8 mouse cellular contexts compared by ENCODE assay signal in the genomic region with DNA sequence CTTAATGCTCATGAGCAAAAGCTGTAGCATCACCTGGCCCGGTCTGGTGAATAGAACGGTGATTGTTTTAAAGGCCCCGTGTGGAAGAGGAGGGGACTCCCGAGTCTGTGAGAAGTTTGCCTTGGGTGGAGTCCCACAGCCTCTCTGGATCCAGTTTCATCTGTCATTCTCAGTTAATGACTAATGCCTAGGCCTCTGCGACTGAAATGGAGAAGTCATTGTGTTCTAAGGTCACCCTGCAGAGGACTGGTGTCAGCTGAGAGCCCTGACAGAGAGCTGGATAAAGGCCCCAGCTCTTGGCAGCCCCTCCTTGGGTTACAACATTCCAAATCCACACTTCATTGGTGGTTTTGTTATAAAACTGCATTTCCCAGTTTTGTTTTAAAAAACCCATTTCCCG. TPM values are rescaled to one million over a fixed set of nuclear protein-coding genes. Genes with fewer than 3 reads are reported as not detected.
DNase-seq lines count a peak whose midpoint lies in the region; ATAC-seq and TF ChIP-seq lines count a peak whose summit lies in the region.

No protein-coding gene starts in this region.

- H3K27ac ChIP-seq in ES-E14 (ENCODE audit: insufficient read depth, low read depth, low read length, poor library complexity, severe bottlenecking) = no peak overlapping the region
- peak overlapping the region; percentile 58; the same call in 1 of the 2 replicates for H3K27ac ChIP-seq in lung, embryonic 14.5 days (ENCODE audit: low read depth)

- ATAC-seq in lung, embryonic 14.5 days (ENCODE audit: insufficient read depth) = peak; percentile 72
- ATAC-seq in frontal cortex, adult (ENCODE audit: low TSS enrichment) = no peak
- ATAC-seq in megakaryocyte progenitor cell, adult 5-6 weeks (replicated peaks; ENCODE audit: poor library complexity) = no peak

- H3K9me3 ChIP-seq in ES-E14 (ENCODE audit: control insufficient read depth, insufficient read depth, low read depth, low read length) = no peaks in the 10 kb centered on the region
- H3K9me3 ChIP-seq in lung, embryonic 14.5 days (ENCODE audit: low read depth, low read length) = no peaks in the 10 kb centered on the region

- no peaks in the 10 kb centered on the region for H3K27me3 ChIP-seq in lung, embryonic 14.5 days (ENCODE audit: insufficient read depth, low read length)

- peak; percentile 62 for DNase-seq in 3134 (ENCODE audit: extremely low read depth, insufficient read length, low spot score)
- DNase-seq in ES-E14 (ENCODE audit: low read depth, low spot score) = peak; percentile 22
- peak; percentile 74 to 82 for DNase-seq in heart, adult 18-20 months
- DNase-seq in lung, embryonic 14.5 days = peak; percentile 79
- DNase-seq in frontal cortex, postnatal 25 days (ENCODE audit: low spot score in 2 of 2) = no peak
- DNase-seq in thymus, postnatal 4 days = no peak

- H3K36me3 ChIP-seq in ES-E14 (ENCODE audit: control insufficient read depth, insufficient read depth, low read length, poor library complexity, severe bottlenecking) = peaks cover 10% of the 10 kb centered on the region
- peaks cover 18% of the 10 kb centered on the region for H3K36me3 ChIP-seq in lung, embryonic 14.5 days (ENCODE audit: insufficient read depth)

- H3K4me3 ChIP-seq in ES-E14 (ENCODE audit: insufficient read depth in 1 of 2, low read depth in 1 of 2, low read length in 2 of 2, poor library complexity in 1 of 2, severe bottlenecking in 1 of 2) = no peak overlapping the region
- no peak overlapping the region for H3K4me3 ChIP-seq in lung, embryonic 14.5 days (ENCODE audit: low read depth, low read length)

- no peak for TF ChIP-seq CTCF in lung, embryonic 14.5 days (IDR thresholded peaks at IDR 0.05; ENCODE audit: low read depth)

- WGBS in lung, embryonic 14.5 days = 27% methylated on average over 6 of the region's 6 CpGs

- no peak overlapping the region for H3K4me2 ChIP-seq in lung, embryonic 14.5 days

- H3K4me1 ChIP-seq in ES-E14 (ENCODE audit: control insufficient read depth in 2 of 2, insufficient read depth in 2 of 2, low read length in 2 of 2, poor library complexity in 1 of 2) = no peaks in the 10 kb centered on the region; a peak in 1 of 4 replicates
- H3K4me1 ChIP-seq in lung, embryonic 14.5 days (ENCODE audit: insufficient read depth) = peaks cover 4% of the 10 kb centered on the region; the same call in 1 of the 2 replicates

- H3K9ac ChIP-seq in ES-E14 (ENCODE audit: insufficient read depth, low read depth, low read length, poor library complexity, severe bottlenecking) = no peak overlapping the region
- no peak overlapping the region for H3K9ac ChIP-seq in lung, embryonic 14.5 days

- in situ Hi-C loops in ES-E14 (cut with MboI; ENCODE audit: low sequenced_read_pairs in 2 of 2, unreplicated experiment in 2 of 2) = no loop called here

TF ChIP-seq in ES-E14, 5 proteins besides CTCF, POLR2A, EP300 and RAD21:
- no peak for TF ChIP-seq MAFK (IDR thresholded peaks at IDR 0.05; ENCODE audit: insufficient read depth, low read depth, low read length)
- TF ChIP-seq ZNF384 (IDR thresholded peaks at IDR 0.05; ENCODE audit: low read depth, low read length) = no peak
- no peak for TF ChIP-seq ZC3H11A (IDR thresholded peaks at IDR 0.05; ENCODE audit: borderline replicate concordance, low read depth, low read length)
- TF ChIP-seq CHD2 (IDR thresholded peaks at IDR 0.05; ENCODE audit: low read depth, low read length) = no peak
- TF ChIP-seq HCFC1 (IDR thresholded peaks at IDR 0.05; ENCODE audit: borderline replicate concordance, insufficient read depth, low read length) = no peak

RNA-seq across cellular contexts. Expression of gene Clip1, which starts 10.1 kb away (rescaled TPM):
- 10.3 and 11.8 TPM in 2 replicates for total RNA-seq in ES-E14 (2012; rRNA removed)
- 100 to 1,000 TPM; 173 to 179 TPM for total RNA-seq in heart, adult 18-20 months (2021)
- polyA plus RNA-seq in lung, embryonic 14.5 days (2014; fragmentation: Nextera tagmentation; extraction: Ambion mirVana) = 33.8 and 33.9 TPM in 2 replicates
- total RNA-seq in megakaryocyte progenitor cell, adult 5-6 weeks (2015) = 45.7 and 46.4 TPM in 2 replicates
- 72.5 and 98.3 TPM in 2 replicates for total RNA-seq in megakaryocyte progenitor cell, adult 5-6 weeks (2017)

RNA-seq across cellular contexts. Expression of gene Zcchc8, which starts 26.4 kb away (rescaled TPM):
- 33.0 and 35.2 TPM in 2 replicates for total RNA-seq in ES-E14 (2012; rRNA removed)
- 10 to 100 TPM; 17.3 to 22.0 TPM for total RNA-seq in heart, adult 18-20 months (2021)
- polyA plus RNA-seq in lung, embryonic 14.5 days (2014; fragmentation: Nextera tagmentation; extraction: Ambion mirVana) = 92.0 and 95.1 TPM in 2 replicates
- 50.8 and 52.0 TPM in 2 replicates for total RNA-seq in megakaryocyte progenitor cell, adult 5-6 weeks (2015)
- 103 and 131 TPM in 2 replicates for total RNA-seq in megakaryocyte progenitor cell, adult 5-6 weeks (2017)

RNA-seq across cellular contexts. Expression of gene Rsrc2, which starts 54.7 kb away (rescaled TPM):
- total RNA-seq in ES-E14 (2012; rRNA removed) = 93.2 and 106 TPM in 2 replicates
- total RNA-seq in heart, adult 18-20 months (2021) = 10 to 100 TPM; 35.7 to 39.7 TPM
- polyA plus RNA-seq in lung, embryonic 14.5 days (2014; fragmentation: Nextera tagmentation; extraction: Ambion mirVana) = 103 and 118 TPM in 2 replicates
- 159 and 160 TPM in 2 replicates for total RNA-seq in megakaryocyte progenitor cell, adult 5-6 weeks (2015)
- 192 and 249 TPM in 2 replicates for total RNA-seq in megakaryocyte progenitor cell, adult 5-6 weeks (2017)

RNA-seq across cellular contexts. Expression of gene Kntc1, which starts 55.0 kb away (rescaled TPM):
- 71.3 and 75.8 TPM in 2 replicates for total RNA-seq in ES-E14 (2012; rRNA removed)
- under 1 TPM; 0.31 to 0.97 TPM for total RNA-seq in heart, adult 18-20 months (2021)
- 44.2 and 44.4 TPM in 2 replicates for polyA plus RNA-seq in lung, embryonic 14.5 days (2014; fragmentation: Nextera tagmentation; extraction: Ambion mirVana)
- 49.3 and 53.1 TPM in 2 replicates for total RNA-seq in megakaryocyte progenitor cell, adult 5-6 weeks (2015)
- total RNA-seq in megakaryocyte progenitor cell, adult 5-6 weeks (2017) = 30.5 and 39.6 TPM in 2 replicates

Comparison
In these comparisons a context has a peak if more than half of its experiments do, and no peak if none do; other contexts are left out.
1. DNase-seq: peak in 3134 (single experiment), ES-E14 (single experiment), heart, adult 18-20 months (2 of 2) and lung, embryonic 14.5 days (single experiment); none in frontal cortex, postnatal 25 days (0 of 2) and thymus, postnatal 4 days (single experiment).